Mouse (Mus musculus): ENCODE measurements at regions not wholly inside any gene's neighbourhood (a gene's known extent, or its start where the extent isn't known, plus 50 kb on each side); places are given as distances from the start of the nearest gene placed in this dataset.

DNA sequence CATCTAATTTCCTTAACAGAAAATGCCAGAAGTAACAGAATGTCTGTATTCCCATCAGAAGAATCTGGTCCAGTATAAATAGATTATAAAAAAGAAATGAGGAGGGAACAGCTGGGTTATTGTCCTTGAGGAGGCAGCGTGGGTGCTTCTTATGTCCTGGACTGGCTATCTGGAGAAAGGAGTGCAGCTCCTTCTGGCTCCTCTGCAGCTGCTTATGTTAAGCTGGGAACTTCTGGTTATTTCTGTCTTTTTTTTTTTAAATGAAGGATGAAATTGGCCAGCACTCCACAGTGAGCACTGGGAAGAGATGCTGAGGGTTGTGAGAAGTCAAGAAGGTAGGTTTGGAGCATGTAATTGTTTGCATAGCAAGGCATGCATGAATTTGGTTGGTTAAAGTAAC is 441.5 kb downstream of the Ebf1 start:
- no peak for DNase-seq

DNA sequence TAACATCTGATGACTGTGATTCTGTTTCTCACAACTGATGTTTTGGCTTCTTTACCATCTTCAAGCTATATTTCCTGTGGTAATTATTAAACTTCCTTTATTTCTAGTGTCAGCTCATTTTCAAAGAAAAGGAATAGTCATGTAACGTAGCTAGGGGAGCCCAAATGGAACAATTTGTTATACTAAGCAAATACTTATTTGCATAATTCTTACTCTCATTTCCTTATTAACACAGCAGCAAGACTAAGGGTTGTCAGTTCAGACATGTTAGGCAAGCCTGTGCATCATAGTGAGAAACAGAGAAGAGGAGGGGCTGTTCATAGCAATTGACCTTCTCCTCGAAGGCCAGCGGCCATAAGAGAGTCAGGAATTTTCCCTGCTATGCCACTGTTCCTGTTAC is 449.5 kb downstream of the Ebf1 start:
- no peak for DNase-seq

DNA sequence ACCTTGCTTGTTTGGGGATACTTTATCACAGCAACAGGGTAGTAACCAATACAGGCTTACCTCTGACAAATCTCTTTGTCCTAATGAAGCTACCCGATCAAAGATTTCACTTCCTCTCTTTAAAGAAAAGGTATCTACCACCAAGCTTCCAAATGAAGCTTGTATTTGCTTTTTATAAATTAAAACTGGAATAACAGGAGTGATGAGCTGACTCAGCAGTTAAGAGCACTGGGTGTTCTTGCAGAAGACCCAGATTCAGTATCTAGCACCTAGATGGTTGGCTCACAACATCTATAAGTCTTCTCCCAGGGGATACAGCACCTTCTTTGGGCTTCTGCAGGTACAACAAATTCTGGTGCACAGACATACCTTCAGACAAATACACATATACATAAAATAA is 453.2 kb downstream of the Ebf1 start:
- no peak for DNase-seq

GRCm38 (mm10) chr11:45071195-45071594 is 454.1 kb downstream of the Ebf1 start:
- no peak for DNase-seq

DNA sequence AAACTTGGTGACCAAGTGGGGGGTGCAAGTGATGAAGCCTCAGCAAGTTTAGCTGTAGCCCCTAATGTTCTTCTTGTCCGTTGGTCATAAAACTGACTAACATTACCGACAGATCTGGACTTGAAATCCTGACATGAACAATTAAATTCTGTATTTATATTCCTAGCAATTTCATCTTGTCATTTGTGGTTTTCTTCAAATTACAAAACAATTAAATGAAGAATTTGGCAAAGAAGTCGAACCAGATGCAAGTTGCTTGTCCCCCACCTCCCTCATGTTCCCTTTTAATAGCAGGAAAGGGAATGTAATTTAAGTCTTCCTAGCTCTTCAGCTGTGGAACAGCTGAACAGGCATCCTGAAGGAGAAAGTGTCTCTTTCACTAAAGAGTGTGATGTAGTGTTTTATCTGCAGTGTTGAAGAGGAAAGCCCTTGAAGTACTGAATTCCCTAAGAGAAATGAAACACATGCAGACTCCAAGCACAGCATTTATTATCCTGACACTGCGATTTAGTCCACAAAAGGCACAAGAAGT is 467.5 kb downstream of the Ebf1 start:
- DNase-seq: no peak

DNA sequence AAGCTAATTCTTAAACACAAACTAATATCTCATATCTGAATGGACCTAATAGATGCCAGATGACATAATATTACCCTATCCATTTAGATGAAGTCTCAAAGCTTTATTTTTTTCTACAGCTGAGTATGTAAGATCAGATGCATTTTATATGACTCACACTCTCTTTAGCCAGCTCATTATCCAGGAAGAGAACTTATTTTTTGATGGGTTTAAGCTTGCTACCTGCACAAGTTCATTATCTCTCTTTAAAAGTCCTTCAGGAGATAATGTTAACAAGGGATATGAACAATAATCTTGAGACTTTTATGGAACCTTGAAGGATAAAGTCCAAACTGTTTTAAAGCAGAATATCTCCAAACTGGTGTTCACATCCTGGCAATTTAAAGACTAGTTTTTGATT is 468.0 kb downstream of the Ebf1 start:
- DNase-seq: no peak

DNA sequence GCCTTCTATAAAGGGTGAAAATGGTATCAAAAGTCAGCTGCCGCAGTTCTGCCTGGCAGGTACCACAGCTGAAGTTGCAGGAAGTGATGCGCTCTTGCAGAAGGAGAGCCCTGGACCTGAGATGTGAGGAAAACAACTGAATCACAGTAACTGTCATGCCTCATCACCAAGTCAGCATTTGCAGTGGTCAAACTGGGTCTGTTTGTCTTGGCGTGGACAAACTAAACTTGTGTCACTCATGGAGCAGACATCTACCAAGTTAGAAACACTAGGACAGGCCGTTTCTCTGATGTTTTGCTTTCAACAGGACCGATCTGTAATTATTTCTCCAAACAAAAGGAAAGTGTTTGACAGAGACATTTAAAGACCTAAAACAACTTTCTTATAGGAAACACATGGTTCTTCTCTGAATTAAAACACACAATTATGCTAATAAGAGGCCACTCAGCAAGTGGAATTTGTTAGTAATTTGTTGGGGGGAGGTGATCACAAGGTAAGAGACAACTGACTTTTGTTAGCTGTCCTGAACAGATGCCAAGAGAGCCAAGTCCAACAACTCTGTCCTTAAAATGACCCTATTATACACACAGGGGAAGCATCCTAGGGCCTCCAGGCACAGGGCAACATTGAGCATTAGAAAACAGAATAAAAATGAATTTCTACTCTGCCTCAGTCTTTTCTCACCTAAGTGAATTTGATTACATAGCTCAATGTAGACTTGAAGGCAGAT is 470.2 kb downstream of the Ebf1 start:
- DNase-seq: no peak

DNA sequence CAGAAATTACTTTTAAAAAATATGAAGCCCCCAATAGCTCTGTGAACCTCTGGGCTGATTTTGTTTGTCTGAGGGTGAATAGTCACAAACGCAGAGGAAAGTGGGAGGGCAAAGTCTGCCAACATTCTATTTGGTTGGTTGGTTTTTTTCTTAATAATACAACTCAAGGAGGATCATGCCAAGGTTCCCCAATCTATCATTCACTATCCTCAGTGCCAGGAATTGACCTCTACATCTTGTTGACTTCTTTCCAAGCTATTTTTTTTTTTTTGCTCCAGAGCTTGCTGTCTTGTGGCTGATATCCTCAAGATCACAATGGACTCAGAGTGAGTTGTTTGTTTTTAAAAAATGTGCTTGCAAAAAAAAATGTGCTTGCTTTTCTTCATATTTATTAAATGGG is 471.2 kb downstream of the Ebf1 start:
- DNase-seq: no peak

- DNase-seq: no peak
Measured at GRCm38 (mm10) chr11:45089561-45089960, 472.4 kb downstream of the Ebf1 start.

DNA sequence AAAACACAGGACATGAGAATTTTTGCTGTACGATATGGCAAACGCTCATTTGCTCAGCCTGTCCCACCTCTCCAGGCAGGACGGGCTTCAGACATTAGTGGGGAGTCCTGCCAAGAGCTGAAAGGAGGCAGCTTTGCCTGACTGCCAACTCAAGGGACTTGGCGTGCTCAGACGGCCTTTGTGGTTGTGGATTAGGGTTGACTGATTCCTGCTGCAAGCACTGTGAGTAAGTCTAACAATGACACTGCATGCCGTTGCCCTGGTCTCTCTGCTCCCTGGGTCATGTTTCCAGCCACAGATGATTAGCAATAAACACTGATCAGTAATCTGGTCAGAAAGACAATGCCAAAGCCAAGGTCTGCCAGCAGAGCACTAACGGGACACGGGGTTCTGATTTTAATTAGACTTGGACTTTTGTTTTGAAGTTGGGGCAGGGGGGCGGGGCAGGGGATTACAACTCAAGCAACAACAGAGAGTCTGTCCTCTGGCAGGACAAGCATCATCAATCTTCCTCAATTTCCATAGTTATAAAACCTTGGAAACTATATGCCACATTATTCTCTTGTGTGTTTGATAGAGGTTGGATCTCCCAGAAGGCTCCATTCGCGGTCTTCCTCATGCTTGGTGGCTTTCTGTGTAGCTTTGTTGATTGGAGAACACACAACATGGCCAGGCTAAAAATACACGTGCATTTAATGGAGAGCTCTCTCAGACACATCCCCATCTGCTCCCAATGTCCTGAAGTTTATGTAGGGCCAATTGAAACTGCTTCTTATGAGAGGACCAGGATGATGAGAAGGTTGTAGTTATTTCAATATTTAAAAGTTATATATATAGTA is 486.6 kb downstream of the Ebf1 start:
- peak; percentile 49 for DNase-seq

DNA sequence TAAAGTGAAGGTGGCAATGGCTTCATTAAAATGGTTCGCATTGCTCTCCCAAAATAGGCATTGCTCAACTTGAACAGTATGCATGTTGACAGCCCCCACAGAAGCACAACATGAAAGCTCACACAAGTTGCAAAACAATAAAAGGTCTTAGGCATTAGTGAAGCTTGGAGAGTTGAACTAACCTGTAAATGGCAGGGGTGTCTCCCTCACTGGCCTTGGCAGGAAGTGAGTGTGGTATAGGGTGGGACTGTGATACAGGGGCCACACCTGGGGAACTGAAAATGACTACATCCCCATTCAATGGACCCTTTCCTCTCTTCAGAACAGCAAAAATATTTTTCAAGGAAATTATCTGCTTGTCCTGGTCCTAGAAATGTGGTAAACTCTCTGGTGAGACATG is 499.6 kb downstream of the Ebf1 start:
- DNase-seq: no peak

DNA sequence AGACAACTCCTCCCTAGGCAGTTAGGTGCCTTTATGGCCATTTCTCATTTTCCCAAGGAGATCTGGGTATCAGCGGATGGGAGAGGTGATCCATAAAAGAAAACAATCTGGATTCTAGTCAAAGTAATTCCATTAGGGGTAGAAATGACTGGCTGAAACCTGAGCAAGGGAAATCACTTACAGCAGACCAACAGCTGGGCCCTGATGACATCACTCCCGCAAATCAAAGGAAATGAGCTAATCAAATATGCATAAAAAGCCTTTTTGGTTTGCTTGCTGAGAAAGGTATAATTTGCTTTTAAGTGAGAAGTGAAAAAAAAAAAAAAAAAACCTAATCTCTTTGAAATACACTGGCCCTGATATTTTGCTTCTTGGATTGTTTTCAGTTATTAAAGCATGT is 506.2 kb downstream of the Ebf1 start:
- no peak for DNase-seq

GRCm38 (mm10) chr11:45136781-45137180 is 519.7 kb downstream of the Ebf1 start:
- DNase-seq: no peak

- DNase-seq: no peak
Measured at GRCm38 (mm10) chr11:45138351-45138975, 521.3 kb downstream of the Ebf1 start.

GRCm38 (mm10) chr11:45140490-45140889 is 523.4 kb downstream of the Ebf1 start:
- DNase-seq: no peak

- no peak for DNase-seq
Measured at GRCm38 (mm10) chr11:45154070-45154469, 537.0 kb downstream of the Ebf1 start.

DNA sequence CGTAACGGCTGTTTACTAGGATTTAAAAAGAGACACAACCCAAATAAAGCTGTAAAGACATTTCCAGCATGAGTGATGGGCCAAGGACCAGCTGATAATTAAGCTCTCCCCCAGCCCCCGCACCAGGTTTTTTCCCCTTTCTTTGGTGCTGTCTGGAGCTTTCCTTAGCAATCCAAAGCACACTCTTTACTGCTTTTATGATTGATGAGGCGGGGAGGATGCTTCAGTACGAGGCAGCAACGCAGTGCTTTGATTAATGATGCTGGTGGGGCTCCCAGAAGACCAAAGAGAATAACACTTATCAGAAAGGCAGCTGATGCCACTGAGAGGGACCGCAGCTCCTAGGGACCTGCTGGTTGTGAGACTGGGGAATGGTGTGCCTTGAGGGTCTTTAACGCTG is 537.4 kb downstream of the Ebf1 start:
- DNase-seq: no peak

GRCm38 (mm10) chr11:45155782-45156181 is 538.7 kb downstream of the Ebf1 start:
- DNase-seq: no peak

DNA sequence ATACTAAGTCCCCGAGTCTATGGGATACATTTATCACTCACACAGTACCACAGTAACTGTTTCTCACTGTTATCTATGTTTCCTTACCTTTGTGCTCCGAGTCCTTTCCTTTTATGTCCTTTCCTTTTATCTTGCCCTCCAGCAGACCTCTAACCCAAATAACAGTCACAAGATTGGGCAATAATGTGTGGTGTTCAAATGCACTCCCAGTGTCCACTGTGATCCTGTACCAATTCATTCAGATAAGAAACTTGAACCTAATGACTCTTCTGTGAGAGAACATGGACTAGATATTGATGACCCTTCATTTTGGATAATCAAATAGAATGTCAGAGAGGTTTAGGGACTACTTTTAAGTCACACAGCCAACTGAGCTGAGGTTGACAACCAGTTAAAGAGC is 541.2 kb downstream of the Ebf1 start:
- no peak for DNase-seq

DNA sequence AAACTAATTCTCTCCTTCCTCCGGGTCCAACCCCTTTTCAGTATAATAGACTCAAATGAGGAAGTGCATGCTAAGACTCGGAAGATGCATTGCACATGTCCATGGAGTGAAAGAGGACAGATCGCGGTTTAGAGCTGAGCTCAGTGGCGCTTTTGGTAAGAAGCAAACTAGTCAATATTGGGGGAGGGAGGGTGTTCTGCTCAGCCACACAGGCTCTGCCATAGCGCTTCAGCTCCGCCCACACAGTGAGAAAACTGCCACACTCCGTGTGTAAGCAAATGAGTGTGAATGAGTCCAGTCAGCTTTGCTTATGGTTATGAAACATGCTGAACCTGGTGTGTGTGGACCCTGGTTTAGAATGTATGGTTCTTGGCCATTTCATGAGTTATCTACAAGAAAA is 543.8 kb downstream of the Ebf1 start:
- no peak for DNase-seq

DNA sequence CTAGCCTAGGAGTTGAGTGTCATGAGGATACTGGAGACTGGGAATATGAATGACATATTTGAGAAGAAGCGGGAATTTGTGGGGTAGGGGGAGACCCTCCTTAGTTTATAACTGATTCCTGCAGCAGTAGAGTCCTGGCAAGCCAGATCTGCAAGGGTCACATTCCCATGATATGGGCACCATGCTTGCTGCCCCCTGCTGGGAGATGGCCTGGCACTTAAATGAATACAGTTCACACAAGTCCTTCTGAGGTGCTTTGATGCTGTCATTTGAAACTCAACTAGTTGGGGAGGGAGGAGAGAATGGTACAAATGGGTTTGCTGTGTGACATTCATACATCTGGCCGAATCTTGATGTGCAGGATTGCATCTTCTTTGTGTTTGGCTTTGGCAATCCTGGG is 556.4 kb downstream of the Ebf1 start:
- no peak for DNase-seq

- no peak for DNase-seq
Measured at GRCm38 (mm10) chr11:45174071-45174470, 557.0 kb downstream of the Ebf1 start.

Data from gastrocnemius, postnatal 25 days (tissue).